Mouse (Mus musculus): ENCODE data around the gene Myt1. TPM values are rescaled to one million over a fixed set of nuclear protein-coding genes. Genes with fewer than 3 reads are reported as not detected.

Gene Myt1
- polyA plus RNA-seq, 1 experiment: 0.60 TPM

Other genes starting within 250 kb of the Myt1 start
- 38.0 and 53.9 TPM in 2 replicates for gene Dnajc5, start 242.8 kb upstream of the Myt1 start, polyA plus RNA-seq (2012; rRNA removed)
- 132 and 189 TPM in 2 replicates for gene Uckl1, start 178.4 kb upstream of the Myt1 start, polyA plus RNA-seq (2012; rRNA removed)
- gene Prpf6, start 171.5 kb upstream of the Myt1 start, polyA plus RNA-seq (2012; rRNA removed): 12.2 and 16.0 TPM in 2 replicates
- gene Zfp512b, start 170.5 kb upstream of the Myt1 start, polyA plus RNA-seq (2012; rRNA removed): 8.9 and 18.8 TPM in 2 replicates
- 23.4 and 28.4 TPM in 2 replicates for gene Samd10, start 164.1 kb upstream of the Myt1 start, polyA plus RNA-seq (2012; rRNA removed)
- gene Gm29797, start 106.3 kb upstream of the Myt1 start, polyA plus RNA-seq (2012; rRNA removed): 0.20 and 0.33 TPM in 2 replicates
- 14.3 and 18.2 TPM in 2 replicates for gene Sox18, start 91.7 kb upstream of the Myt1 start, polyA plus RNA-seq (2012; rRNA removed)
- gene Tcea2, start 83.0 kb upstream of the Myt1 start, polyA plus RNA-seq (2012; rRNA removed): 4.5 and 5.0 TPM in 2 replicates
- 25.9 and 29.2 TPM in 2 replicates for gene Rgs19, start 69.4 kb upstream of the Myt1 start, polyA plus RNA-seq (2012; rRNA removed)
- gene Lkaaear1, start 64.9 kb upstream of the Myt1 start, polyA plus RNA-seq (2012; rRNA removed): not detected in 2 replicates
- 0.27 and 0.41 TPM in 2 replicates for gene Oprl1, start 48.3 kb upstream of the Myt1 start, polyA plus RNA-seq (2012; rRNA removed)
- 11.0 and 20.2 TPM in 2 replicates for gene Pcmtd2, start 74.5 kb downstream of the Myt1 start, polyA plus RNA-seq (2012; rRNA removed)
- 6.2 and 6.4 TPM in 2 replicates for gene Polr3k, start 101.0 kb downstream of the Myt1 start, polyA plus RNA-seq (2012; rRNA removed)
- not detected in 2 replicates for gene Gm14496, start 227.8 kb downstream of the Myt1 start, polyA plus RNA-seq (2012; rRNA removed)